Mouse (Mus musculus) heart, adult 2 months (tissue): ENCODE measurements around the gene Tmprss11f. TPM values are rescaled to one million over a fixed set of nuclear protein-coding genes. Genes with fewer than 3 reads are reported as not detected.
A peak's percentile ranks its signal among the peaks of the same experiment; 100 is the strongest.
"Not testable (repeated sequence)": the region's sequence is repeated elsewhere in the genome, so short reads cannot be mapped to it uniquely, and the experiment has no call there.

Experiments
- DNase-seq, 2 experiments: peaks; one replicate each; pipeline ENCODE4 v3.0.0; 2021
- H3K27ac ChIP-seq: fragments of 200-600 bp; 2 replicates; pipeline ENCODE4 v1.8.1; 2022
- H3K27me3 ChIP-seq: fragments of 200-500 bp; 2 replicates; pipeline ENCODE4 v1.6.1; 2012; ENCODE audit warnings: mild to moderate bottlenecking, low read length, inconsistent platforms, mixed read lengths; ENCODE audit not compliant: control insufficient read depth, insufficient read depth
- H3K36me3 ChIP-seq: fragments of 200-500 bp; 2 replicates; pipeline ENCODE4 v1.6.1; 2012; ENCODE audit warnings: low read length, inconsistent platforms; ENCODE audit not compliant: control insufficient read depth, insufficient read depth
- H3K4me1 ChIP-seq: fragments of 200-500 bp; 2 replicates; pipeline ENCODE4 v1.6.1; 2011; ENCODE audit warnings: low read length; ENCODE audit not compliant: control insufficient read depth, insufficient read depth
- H3K4me3 ChIP-seq: fragments of 200-600 bp; 2 replicates; pipeline ENCODE4 v1.8.1; 2022
- H3K79me2 ChIP-seq: fragments of 200-500 bp; replicated peaks from 2 replicates; pipeline ENCODE4 v1.6.1; 2012; ENCODE audit warnings: mild to moderate bottlenecking, inconsistent platforms, low read length, moderate library complexity, mixed read lengths; ENCODE audit not compliant: control insufficient read depth, insufficient read depth
- H3K9ac ChIP-seq: fragments of 200-500 bp; 2 replicates; pipeline ENCODE4 v1.6.1; 2012; ENCODE audit warnings: low read depth, mild to moderate bottlenecking, control low read depth, inconsistent platforms, low read length, mixed read lengths
- CTCF ChIP-seq: fragments of 200-600 bp; IDR thresholded peaks from 2 replicates; pipeline ENCODE4 v1.8.1; 2022; ENCODE audit warnings: antibody characterized with exemption, mild to moderate bottlenecking, moderate library complexity
- EP300 ChIP-seq: fragments of 200-500 bp; IDR thresholded peaks from 2 replicates; pipeline ENCODE4 v1.6.1; 2011; ENCODE audit warnings: low read depth, low read length, control low read depth; ENCODE audit not compliant: insufficient read depth
- POLR2A ChIP-seq: fragments of 200-500 bp; IDR thresholded peaks from 2 replicates; pipeline ENCODE4 v1.6.1; 2011; ENCODE audit warnings: mild to moderate bottlenecking, low read depth, low read length, control low read depth; ENCODE audit not compliant: insufficient read depth
- WGBS: fragments of 180-500 bp; shearing (Covaris S2); methylation state at CpG from one replicate; pipeline ENCODE4 v1.1.7; 2018; 5-methylcytosine and 5-hydroxymethylcytosine counted together
- intact Hi-C: fragments of 180-260 bp; cut with DNase I; formaldehyde crosslinking; loops from one replicate; pipeline ENCODE4 v1.15.1; 2025
- long read RNA-seq: library from polyadenylated mRNA; stranded (forward); transcript quantifications from one replicate; pipeline ENCODE4 v2.0.0, GENCODE M21; 2021
- polyA plus RNA-seq: library from polyadenylated mRNA; depleted of rRNA; stranded (reverse); fragments of >200 nt; gene quantifications from 2 replicates; pipeline ENCODE4 v1.2.3, GENCODE M21; 2012; rRNA removed
- total RNA-seq, 2 experiments: library from RNA; stranded (reverse); gene quantifications; 2 replicates each; pipeline ENCODE4 v1.2.3; 2021

Gene Tmprss11f
- not detected for total RNA-seq
- polyA plus RNA-seq = not detected in 2 replicates
- long read RNA-seq = 0 reads

DNA sequence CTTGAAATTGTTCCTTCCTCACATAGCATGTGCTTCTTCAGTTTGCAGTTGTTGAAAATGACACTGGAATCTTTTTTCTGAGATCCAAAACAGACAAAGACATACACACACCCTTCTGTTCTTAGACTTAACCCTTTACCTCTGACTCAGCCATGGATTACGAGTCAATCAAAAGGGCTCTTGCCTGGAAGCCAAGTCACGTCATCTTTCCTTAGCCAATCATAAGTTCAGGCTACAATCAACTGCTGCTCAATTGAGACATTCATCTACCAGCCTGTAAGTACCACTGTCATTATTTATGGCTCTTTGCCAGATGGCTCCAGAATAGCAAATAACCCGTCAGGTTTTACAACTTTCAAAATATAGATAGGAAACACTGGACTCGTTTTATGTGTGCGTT, at the start of gene Tmprss11f:
Gene Tmprss11f (minus strand): TSS at position 101 of the 400 bp plus-strand sequence.
- DNase-seq = no peak
- no peaks in the 10 kb centered on the region for H3K79me2 ChIP-seq
- no peak within 1 kb of the TSS for H3K9ac ChIP-seq
- no peak within 1 kb of the TSS for H3K27ac ChIP-seq
- H3K27me3 ChIP-seq = no peaks in the 10 kb centered on the region
- H3K36me3 ChIP-seq = no peaks in the 10 kb centered on the region
- H3K4me3 ChIP-seq = no peak within 1 kb of the TSS
- 66% methylated on average over 5 of the region's 5 CpGs for WGBS
- TF ChIP-seq POLR2A (no peak), EP300 (no peak), CTCF (no peak)
- no peaks in the 10 kb centered on the region for H3K4me1 ChIP-seq
- intact Hi-C loops = no loop called here

DNA sequence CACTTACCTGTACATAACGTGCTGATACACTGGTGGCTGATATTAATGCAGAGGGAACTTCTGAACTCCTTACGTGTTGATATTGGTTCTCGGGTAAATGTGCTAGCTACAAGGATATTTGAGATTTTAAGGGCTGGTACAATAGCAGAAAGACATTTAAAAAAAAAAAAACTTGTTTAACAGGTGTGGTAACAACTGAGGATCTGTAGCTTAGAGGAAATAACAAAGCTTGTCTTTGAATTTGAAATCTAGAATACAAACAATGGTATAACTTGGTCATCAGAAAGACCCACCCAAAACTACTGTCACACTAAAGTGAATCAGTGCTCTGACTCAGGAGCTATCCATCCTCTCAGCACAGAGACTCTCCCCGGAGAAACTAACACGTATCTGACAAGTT, 44.0 kb upstream of the Tmprss11f start, which contains the start of gene Tmprss11b:
Gene Tmprss11b (minus strand): TSS at position 101 of the 400 bp plus-strand sequence.
- H3K9ac ChIP-seq = no peak within 1 kb of the TSS

GRCm38 (mm10) chr5:86649185-86649584, 17.0 kb upstream of the Tmprss11f start:
- H3K79me2 ChIP-seq, H3K4me1 ChIP-seq, H3K27me3 ChIP-seq, DNase-seq, H3K4me3 ChIP-seq, H3K36me3 ChIP-seq, H3K27ac ChIP-seq, H3K9ac ChIP-seq, intact Hi-C loops: not testable (repeated sequence)
- WGBS = 28% methylated on average over 4 of the region's 4 CpGs
- TF ChIP-seq CTCF = peak; percentile 46

More for the DNA sequence above, 44.0 kb upstream of the Tmprss11f start, which contains the start of gene Tmprss11b:
- Histone ChIP-seq H3K36me3 (no peaks in the 10 kb centered on the region), H3K79me2 (no peaks in the 10 kb centered on the region), H3K27me3 (no peaks in the 10 kb centered on the region), H3K27ac (no peak within 1 kb of the TSS), H3K4me3 (no peak within 1 kb of the TSS), H3K4me1 (no peaks in the 10 kb centered on the region)
- intact Hi-C loops = no loop called here
- WGBS = 72% methylated on average over 5 of the region's 5 CpGs
- DNase-seq = no peak
- no peak for TF ChIP-seq CTCF
- no peak for TF ChIP-seq POLR2A
- TF ChIP-seq EP300 = no peak

DNA sequence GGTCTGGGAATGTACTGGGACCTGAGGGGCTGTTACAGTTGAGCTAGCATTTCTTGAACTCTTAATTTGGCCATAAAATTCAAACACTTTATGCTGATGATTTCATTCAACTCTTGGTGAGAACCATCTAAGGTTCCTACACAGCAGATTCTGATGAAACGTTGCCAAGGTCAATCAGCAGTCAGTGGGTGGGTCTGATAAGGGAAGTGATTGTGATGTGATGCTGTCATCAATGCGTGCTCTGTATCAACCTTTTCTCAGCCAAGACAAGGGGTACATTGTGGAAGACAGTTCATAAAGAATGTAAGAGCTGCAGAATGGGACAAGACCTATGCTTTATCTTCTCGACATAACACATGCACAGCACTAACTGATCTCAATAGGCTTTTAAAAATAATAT, 8.6 kb upstream of the Tmprss11f start:
- no peak overlapping the region for H3K4me3 ChIP-seq
- 18% methylated on average over 3 of the region's 3 CpGs for WGBS
- no peaks in the 10 kb centered on the region for H3K27me3 ChIP-seq
- no peak overlapping the region for H3K27ac ChIP-seq
- no peaks in the 10 kb centered on the region for H3K4me1 ChIP-seq
- H3K9ac ChIP-seq = no peak overlapping the region
- intact Hi-C loops = no loop called here
- H3K79me2 ChIP-seq = no peaks in the 10 kb centered on the region
- TF ChIP-seq CTCF (no peak), POLR2A (no peak), EP300 (no peak)
- no peaks in the 10 kb centered on the region for H3K36me3 ChIP-seq
- no peak for DNase-seq

DNA sequence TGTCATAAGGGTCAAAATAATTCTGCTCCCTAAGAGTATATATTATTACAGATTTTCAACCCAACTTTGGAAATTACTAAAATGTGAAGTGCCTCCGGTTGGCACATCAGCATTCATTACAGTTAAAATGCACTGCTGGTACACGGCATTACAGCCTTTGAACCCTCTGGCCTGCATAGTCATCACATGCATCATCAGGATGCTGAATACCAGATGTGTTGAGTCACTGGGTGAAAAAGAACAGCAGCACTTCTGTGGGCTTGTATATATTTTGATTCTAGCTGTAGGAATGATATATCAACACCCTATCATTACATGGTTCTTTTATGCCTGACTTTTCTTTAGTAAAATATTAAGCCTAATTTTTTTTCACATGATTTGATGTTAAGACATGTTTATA, 1.5 kb downstream of the Tmprss11f start:
- no peak overlapping the region for H3K27ac ChIP-seq
- no peaks in the 10 kb centered on the region for H3K36me3 ChIP-seq
- 45% methylated on average over 2 of the region's 2 CpGs for WGBS
- TF ChIP-seq CTCF (no peak), POLR2A (no peak), EP300 (no peak)
- no peaks in the 10 kb centered on the region for H3K27me3 ChIP-seq
- intact Hi-C loops = no loop called here
- H3K4me3 ChIP-seq = no peak overlapping the region
- no peak for DNase-seq
- no peaks in the 10 kb centered on the region for H3K79me2 ChIP-seq
- no peaks in the 10 kb centered on the region for H3K4me1 ChIP-seq
- no peak overlapping the region for H3K9ac ChIP-seq

DNA sequence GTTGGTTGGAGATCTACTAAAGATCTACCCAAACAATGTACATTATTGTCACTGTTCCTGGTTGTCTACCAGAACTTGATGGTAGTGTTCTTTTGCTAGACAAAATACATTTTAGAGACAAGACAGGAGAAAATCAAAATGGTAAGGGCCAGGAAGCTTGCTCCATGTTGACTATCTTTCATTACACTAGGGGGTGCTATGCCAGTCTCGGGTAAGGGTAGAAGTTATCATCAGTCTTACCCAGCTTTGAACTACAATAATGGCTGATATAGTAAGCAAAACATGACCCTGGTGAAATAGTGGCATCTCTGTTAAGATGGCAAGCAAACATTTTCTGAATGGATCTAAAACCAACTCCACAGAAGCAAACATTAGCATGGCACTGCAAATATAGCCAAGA, 10.4 kb downstream of the Tmprss11f start:
- Histone ChIP-seq H3K4me1 (no peaks in the 10 kb centered on the region), H3K27ac (no peak overlapping the region), H3K27me3 (no peaks in the 10 kb centered on the region), H3K36me3 (no peaks in the 10 kb centered on the region), H3K9ac (no peak overlapping the region), H3K79me2 (no peaks in the 10 kb centered on the region), H3K4me3 (no peak overlapping the region)
- TF ChIP-seq EP300 = no peak
- no peak for TF ChIP-seq CTCF
- no peak for TF ChIP-seq POLR2A
- intact Hi-C loops = no loop called here
- no peak for DNase-seq
- WGBS = 52% methylated on average over 1 of the region's 1 CpGs

- intact Hi-C loops = no loop called here
Observed at GRCm38 (mm10) chr5:86585896-86586295, 46.3 kb downstream of the Tmprss11f start.

More at GRCm38 (mm10) chr5:86585896-86586295, 46.3 kb downstream of the Tmprss11f start:
- Histone ChIP-seq H3K27ac (no peak overlapping the region), H3K4me1 (no peaks in the 10 kb centered on the region), H3K4me3 (no peak overlapping the region), H3K36me3 (no peaks in the 10 kb centered on the region), H3K27me3 (no peaks in the 10 kb centered on the region), H3K9ac (no peak overlapping the region), H3K79me2 (no peaks in the 10 kb centered on the region)
- 75% methylated on average over 3 of the region's 3 CpGs for WGBS
- no peak for DNase-seq
- TF ChIP-seq EP300 (no peak), POLR2A (no peak), CTCF (no peak)
